In genomic region chr1:189972790-189973406, GRCm38 (mm10) we compare ENCODE assay signal across 8 mouse cellular contexts. TPM values are rescaled to one million over a fixed set of nuclear protein-coding genes. Genes with fewer than 3 reads are reported as not detected.
DNase-seq lines count a peak whose midpoint lies in the region; ATAC-seq lines count a peak whose summit lies in the region.

No protein-coding gene starts in this region.

- no peak overlapping the region for H3K27ac ChIP-seq in heart, embryonic 14.5 days (replicated peaks in 1 of 2; ENCODE audit: control insufficient read depth in 1 of 2, insufficient read depth in 1 of 2, low read depth in 2 of 2, low read length in 2 of 2)
- no peak overlapping the region for H3K27ac ChIP-seq in liver, embryonic 12.5 days
- no peak overlapping the region for H3K27ac ChIP-seq in stomach, embryonic 15.5 days

- H3K4me3 ChIP-seq in heart, embryonic 14.5 days (ENCODE audit: control insufficient read depth in 1 of 2, insufficient read depth in 1 of 2, low read depth in 1 of 2, low read length in 2 of 2), result no peak overlapping the region
- no peak overlapping the region for H3K4me3 ChIP-seq in liver, embryonic 12.5 days
- H3K4me3 ChIP-seq in stomach, embryonic 15.5 days (replicated peaks), result no peak overlapping the region

- 10% methylated on average over 13 of the region's 13 CpGs for whole genome bisulfite sequencing in heart, embryonic 14.5 days
- 13% methylated on average over 13 of the region's 13 CpGs for WGBS in liver, embryonic 12.5 days (ENCODE audit: insufficient replicate concordance)
- 8% methylated on average over 13 of the region's 13 CpGs for whole genome bisulfite sequencing in stomach, embryonic 15.5 days

- DNase-seq in CD4-positive, CD25-positive, alpha-beta regulatory T cell, adult 2 months (ENCODE audit: low read depth, low spot score), result peak; percentile 88
- peak; percentile 37 for DNase-seq in c-Kit-negative CD71-positive TER-119-positive erythroid progenitor cells, embryonic 14.5 days (ENCODE audit: low read depth, low spot score)
- DNase-seq in fibroblast of lung, adult 2 months (ENCODE audit: low read depth), result peak; percentile 55
- peak; percentile 93 for DNase-seq in kidney, postnatal 10 days
- peak; percentile 89 for DNase-seq in neural tube, embryonic 10.5 days (ENCODE audit: extremely low spot score, low spot score)

- H3K9ac ChIP-seq in heart, embryonic 14.5 days (ENCODE audit: low read length), result peak overlapping the region; percentile 42; the same call in 1 of the 2 replicates
- no peak overlapping the region for H3K9ac ChIP-seq in liver, embryonic 12.5 days
- no peak overlapping the region for H3K9ac ChIP-seq in stomach, embryonic 15.5 days

- ATAC-seq in heart, embryonic 14.5 days (ENCODE audit: insufficient number of reproducible peaks, insufficient read depth, low FRiP score, low read depth), result peak; percentile 40; the same call in 1 of the 2 replicates
- ATAC-seq in liver, embryonic 12.5 days, result peak; percentile 66
- ATAC-seq in stomach, embryonic 15.5 days (ENCODE audit: insufficient read depth, low FRiP score, low read depth), result peak; percentile 60

- peak overlapping the region; percentile 51 for H3K4me2 ChIP-seq in heart, embryonic 14.5 days (ENCODE audit: low read length)
- H3K4me2 ChIP-seq in liver, embryonic 12.5 days, result peak overlapping the region; percentile 28; the same call in 1 of the 2 replicates
- peak overlapping the region; percentile 48 for H3K4me2 ChIP-seq in stomach, embryonic 15.5 days

- H3K9me3 ChIP-seq in heart, embryonic 14.5 days (ENCODE audit: control insufficient read depth, low read length), result no peaks in the 10 kb centered on the region
- no peaks in the 10 kb centered on the region for H3K9me3 ChIP-seq in liver, embryonic 12.5 days (replicated peaks)
- H3K9me3 ChIP-seq in stomach, embryonic 15.5 days, result no peaks in the 10 kb centered on the region

- no peaks in the 10 kb centered on the region for H3K27me3 ChIP-seq in heart, embryonic 14.5 days (ENCODE audit: control insufficient read depth, insufficient read depth, low read length)
- H3K27me3 ChIP-seq in liver, embryonic 12.5 days (replicated peaks), result no peaks in the 10 kb centered on the region
- H3K27me3 ChIP-seq in stomach, embryonic 15.5 days (replicated peaks), result no peaks in the 10 kb centered on the region

- no peaks in the 10 kb centered on the region for H3K36me3 ChIP-seq in heart, embryonic 14.5 days (ENCODE audit: control insufficient read depth, insufficient read depth, low read length)
- no peaks in the 10 kb centered on the region for H3K36me3 ChIP-seq in liver, embryonic 12.5 days
- H3K36me3 ChIP-seq in stomach, embryonic 15.5 days, result no peaks in the 10 kb centered on the region

- H3K4me1 ChIP-seq in heart, embryonic 14.5 days (ENCODE audit: control insufficient read depth in 2 of 2, insufficient read depth in 2 of 2, low read length in 2 of 2), result peaks cover 3 to 7% of the 10 kb centered on the region in 2 experiments; a peak in 3 of 4 replicates
- no peaks in the 10 kb centered on the region for H3K4me1 ChIP-seq in liver, embryonic 12.5 days
- 0 out of 2 replicates have a peak, but pooled peaks cover 3% of the 10 kb centered on the region for H3K4me1 ChIP-seq in stomach, embryonic 15.5 days

RNA-seq across cellular contexts. Expression of gene Smyd2, which starts 50.7 kb away (rescaled TPM):
- polyA plus RNA-seq in heart, embryonic 14.5 days (2014; fragmentation: Nextera tagmentation; extraction: Ambion mirVana), result 227 and 246 TPM in 2 replicates
- polyA plus RNA-seq in liver, embryonic 12.5 days (2016; fragmentation: Nextera tagmentation; extraction: Ambion mirVana), result 49.0 and 53.4 TPM in 2 replicates
- polyA plus RNA-seq in stomach, embryonic 15.5 days (2015; fragmentation: Nextera tagmentation; extraction: Ambion mirVana), result 93.1 and 102 TPM in 2 replicates

Comparison
In these comparisons a context has a peak if more than half of its experiments do, and no peak if none do; other contexts are left out.
1. DNase-seq: peak in every context shown above with its lines; median percentile 93 in kidney, postnatal 10 days; 89 in neural tube, embryonic 10.5 days; 88 in CD4-positive, CD25-positive, alpha-beta regulatory T cell, adult 2 months; 55 in fibroblast of lung, adult 2 months; 37 in c-Kit-negative CD71-positive TER-119-positive erythroid progenitor cells, embryonic 14.5 days.